Mouse (Mus musculus): ENCODE data around the gene Urb1. TPM values are rescaled to one million over a fixed set of nuclear protein-coding genes. Genes with fewer than 3 reads are reported as not detected.

Gene Urb1
- total and polyA plus RNA-seq, 3 experiments: 21.1 to 34.5 (median 29.4) TPM

DNA sequence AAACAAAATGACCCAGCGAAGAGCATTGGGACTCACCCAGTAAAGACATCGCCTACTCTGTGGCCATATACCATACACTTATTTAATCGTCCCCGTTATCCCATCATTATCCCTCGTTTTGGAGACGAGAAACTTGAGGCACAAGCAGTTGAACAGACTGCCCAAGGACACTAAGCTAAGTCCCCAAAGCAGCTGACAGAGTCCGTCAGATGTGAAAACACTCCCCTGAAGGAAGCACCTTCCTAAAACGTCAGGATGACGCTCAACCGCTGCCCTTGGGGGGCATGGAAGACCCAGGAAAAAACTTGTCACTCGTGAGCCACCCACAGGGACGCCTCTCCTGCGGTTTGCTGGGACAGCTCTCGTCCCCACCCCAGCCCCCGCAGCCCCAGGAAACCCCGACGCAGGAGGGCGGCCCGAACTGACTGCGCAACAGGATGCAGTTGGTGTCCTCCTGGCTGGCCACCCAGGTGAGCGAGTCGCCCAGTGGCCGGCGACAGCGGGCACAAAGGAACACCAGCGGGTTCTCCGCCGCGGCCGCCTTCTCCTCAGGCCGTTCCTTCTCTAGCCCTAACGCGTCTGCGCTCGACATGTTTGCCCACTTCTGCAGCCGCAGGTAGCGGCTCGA is 83.5 kb downstream of the Urb1 start:
- peaks cover 13 to 39% of the 10 kb centered on the region in 2 experiments for H3K36me3 ChIP-seq (replicated peaks in 1 of 2; ENCODE audit: control insufficient read depth in 1 of 2, insufficient read depth in 1 of 2, low read length in 1 of 2)
- 0 out of 2 replicates have a peak overlapping the region, but pooled peaks have one; percentile 2 for H3K27ac ChIP-seq (ENCODE audit: insufficient read depth, low read depth)
- peaks cover 3 to 14% of the 10 kb centered on the region in 2 experiments; a peak in 2 of 4 replicates for H3K4me1 ChIP-seq (ENCODE audit: control insufficient read depth in 1 of 2, insufficient read depth in 2 of 2)
- H3K4me2 ChIP-seq (ENCODE audit: insufficient read depth, low read depth, poor library complexity, severe bottlenecking): peak overlapping the region; percentile 91
- in situ Hi-C loops (cut with MboI; ENCODE audit: low pct_ligation_motif_present, low pct_unique_long_range_greater_than_20kb, low sequenced_read_pairs): no loop called here
- no peaks in the 10 kb centered on the region for H3K27me3 ChIP-seq (replicated peaks)
- dilution Hi-C loops (cut with MboI; ENCODE audit: extremely low pct_ligation_motif_present, extremely low pct_unique_long_range_greater_than_20kb, low sequenced_read_pairs): no loop called here
- TF ChIP-seq ELF1 (IDR thresholded peaks at IDR 0.05; ENCODE audit: low read depth, low read length) (no peak), SIN3A (IDR thresholded peaks at IDR 0.05; ENCODE audit: low read length) (no peak), SMC3 (IDR thresholded peaks at IDR 0.05; ENCODE audit: low read depth, low read length) (no peak), MYC (IDR thresholded peaks at IDR 0.05; ENCODE audit: low read depth, low read length) (no peak), NRF1 (IDR thresholded peaks at IDR 0.05; ENCODE audit: low read depth, low read length) (no peak), POLR2AphosphoS2 (IDR thresholded peaks at IDR 0.05; ENCODE audit: low read depth, low read length) (no peak), GABPA (IDR thresholded peaks at IDR 0.05; ENCODE audit: insufficient replicate concordance, low read depth, low read length) (no peak), HCFC1 (IDR thresholded peaks at IDR 0.05; ENCODE audit: low read depth, low read length) (no peak), ETS1 (conservative IDR thresholded peaks at IDR 0.05; ENCODE audit: low read depth, low read length) (peak; percentile 48; the same call in 1 of the 2 replicates), ZNF384 (IDR thresholded peaks at IDR 0.05; ENCODE audit: low read depth, low read length) (no peak), MAZ (IDR thresholded peaks at IDR 0.05; ENCODE audit: low read depth, low read length) (0 out of 2 replicates have a peak, but pooled peaks have one; percentile 36), CHD1 (IDR thresholded peaks at IDR 0.05; ENCODE audit: low read depth, low read length) (peak; percentile 43; the same call in 1 of the 2 replicates), MAFK (IDR thresholded peaks at IDR 0.05; ENCODE audit: insufficient replicate concordance, low read length) (no peak)
- H3K9ac ChIP-seq (ENCODE audit: insufficient read depth, low read depth): peak overlapping the region; percentile 67
- peaks cover 22% of the 10 kb centered on the region for H3K9me3 ChIP-seq (replicated peaks; ENCODE audit: low read length)
- peaks cover 7% of the 10 kb centered on the region for H3K79me2 ChIP-seq (replicated peaks; ENCODE audit: control insufficient read depth, extremely low read depth, insufficient read depth, poor library complexity, severe bottlenecking)
- DNase-seq (ENCODE audit: extremely low read depth): peak; percentile 34
- peak overlapping the region; percentile 75 to 96 (median 88) for H3K4me3 ChIP-seq (replicated peaks in 1 of 3; ENCODE audit: low read depth in 2 of 3, low read length in 2 of 3, poor library complexity in 1 of 3)

DNA sequence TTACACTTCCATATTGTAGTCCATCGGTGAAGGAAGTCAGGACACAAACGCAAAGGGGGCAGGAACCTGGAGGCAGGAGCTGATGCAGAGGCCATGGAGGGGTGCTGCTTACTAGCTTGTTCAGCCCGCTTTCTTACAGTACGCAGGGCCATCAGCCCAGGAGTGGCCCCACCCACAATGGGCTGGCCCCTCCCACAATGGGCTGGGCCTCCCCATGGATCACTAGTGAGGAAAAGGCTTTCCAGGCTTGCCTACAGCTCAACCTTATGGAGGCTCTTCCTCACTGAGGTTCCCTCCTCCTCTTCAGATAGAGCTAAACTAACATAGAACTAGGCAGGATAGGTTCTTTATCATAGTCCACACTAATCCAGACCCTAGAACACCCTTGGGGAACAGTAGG is 86.2 kb downstream of the Urb1 start:
- TF ChIP-seq NELFE (IDR thresholded peaks at IDR 0.05; ENCODE audit: low read depth, low read length) (no peak), SIN3A (IDR thresholded peaks at IDR 0.05; ENCODE audit: low read length) (no peak), E2F4 (IDR thresholded peaks at IDR 0.05; ENCODE audit: insufficient replicate concordance, low read depth, low read length) (no peak), RCOR1 (conservative IDR thresholded peaks at IDR 0.05; ENCODE audit: low read depth, low read length) (no peak), ELF1 (IDR thresholded peaks at IDR 0.05; ENCODE audit: low read depth, low read length) (no peak), KAT2A (IDR thresholded peaks at IDR 0.05; ENCODE audit: insufficient replicate concordance, low read length) (no peak), PAX5 (IDR thresholded peaks at IDR 0.05; ENCODE audit: low read length) (no peak), ZKSCAN1 (IDR thresholded peaks at IDR 0.05; ENCODE audit: borderline replicate concordance, low read depth, low read length) (no peak), MEF2A (IDR thresholded peaks at IDR 0.05; ENCODE audit: borderline replicate concordance, low read depth, low read length) (no peak), SMC3 (IDR thresholded peaks at IDR 0.05; ENCODE audit: low read depth, low read length) (no peak), MAZ (IDR thresholded peaks at IDR 0.05; ENCODE audit: low read depth, low read length) (no peak), GABPA (IDR thresholded peaks at IDR 0.05; ENCODE audit: insufficient replicate concordance, low read depth, low read length) (no peak), IRF4 (IDR thresholded peaks at IDR 0.05; ENCODE audit: low read depth, low read length) (no peak), CTCF (conservative IDR thresholded peaks at IDR 0.05 in 1 of 2, IDR thresholded peaks at IDR 0.05 in 1 of 2; ENCODE audit: low read depth in 2 of 2, low read length in 2 of 2) (no peak), MXI1 (IDR thresholded peaks at IDR 0.05; ENCODE audit: low read depth, low read length) (no peak), POLR2AphosphoS2 (IDR thresholded peaks at IDR 0.05; ENCODE audit: low read depth, low read length) (no peak), UBTF (IDR thresholded peaks at IDR 0.05; ENCODE audit: low read depth, low read length) (no peak), JUN (IDR thresholded peaks at IDR 0.05; ENCODE audit: insufficient read depth, low read depth, low read length) (no peak), NRF1 (IDR thresholded peaks at IDR 0.05; ENCODE audit: low read depth, low read length) (no peak)
- Histone ChIP-seq H3K4me3 (replicated peaks in 1 of 3; ENCODE audit: low read depth in 2 of 3, low read length in 2 of 3, poor library complexity in 1 of 3) (no peak overlapping the region), H3K4me1 (ENCODE audit: control insufficient read depth in 1 of 2, insufficient read depth in 2 of 2) (peaks cover 3 to 14% of the 10 kb centered on the region in 2 experiments; a peak in 2 of 4 replicates), H3K9me3 (replicated peaks; ENCODE audit: low read length) (peaks cover 4% of the 10 kb centered on the region), H3K27ac (ENCODE audit: insufficient read depth, low read depth) (no peak overlapping the region), H3K36me3 (replicated peaks in 1 of 2; ENCODE audit: control insufficient read depth in 1 of 2, insufficient read depth in 1 of 2, low read length in 1 of 2) (peaks cover 33 to 58% of the 10 kb centered on the region in 2 experiments), H3K9ac (ENCODE audit: insufficient read depth, low read depth) (no peak overlapping the region), H3K27me3 (replicated peaks) (no peaks in the 10 kb centered on the region), H3K79me2 (replicated peaks; ENCODE audit: control insufficient read depth, extremely low read depth, insufficient read depth, poor library complexity, severe bottlenecking) (peaks cover 7% of the 10 kb centered on the region), H3K4me2 (ENCODE audit: insufficient read depth, low read depth, poor library complexity, severe bottlenecking) (no peak overlapping the region)
- dilution Hi-C loops (cut with MboI; ENCODE audit: extremely low pct_ligation_motif_present, extremely low pct_unique_long_range_greater_than_20kb, low sequenced_read_pairs): no loop called here
- in situ Hi-C loops (cut with MboI; ENCODE audit: low pct_ligation_motif_present, low pct_unique_long_range_greater_than_20kb, low sequenced_read_pairs): loop anchor here (25.0 kb wide), 1 partner anchor 337 kb away; the partner anchor contains the start of gene Hunk
- DNase-seq (ENCODE audit: extremely low read depth): no peak

Data from CH12.LX (cell line).